Mouse (Mus musculus) midbrain, embryonic 10.5 days (tissue): ENCODE results near the gene Rnf217. TPM values are rescaled to one million over a fixed set of nuclear protein-coding genes. Genes with fewer than 3 reads are reported as not detected.
A peak's percentile ranks its signal among the peaks of the same experiment; 100 is the strongest.

Source experiments
- DNase-seq: peaks from one replicate; pipeline ENCODE4 v3.0.0-alpha.2; 2017; ENCODE audit warnings: low spot score
- H3K27ac ChIP-seq: fragments of 300-500 bp; sonication (generic); replicated peaks from 2 replicates; pipeline ENCODE4 v1.5.1; 2016; ENCODE audit warnings: mild to moderate bottlenecking
- H3K27me3 ChIP-seq: fragments of 300-500 bp; sonication (generic); 2 replicates; pipeline ENCODE4 v1.6.1; 2016; ENCODE audit warnings: low read depth, mild to moderate bottlenecking; ENCODE audit not compliant: poor library complexity, severe bottlenecking
- H3K36me3 ChIP-seq: fragments of 300-500 bp; sonication (generic); 2 replicates; pipeline ENCODE4 v1.6.1; 2016; ENCODE audit warnings: mild to moderate bottlenecking, moderate library complexity
- H3K4me1 ChIP-seq: fragments of 300-500 bp; sonication (generic); 2 replicates; pipeline ENCODE4 v1.6.1; 2016
- H3K4me3 ChIP-seq: fragments of 300-500 bp; sonication (generic); 2 replicates; pipeline ENCODE4 v1.5.1; 2016; ENCODE audit warnings: mild to moderate bottlenecking, moderate library complexity
- H3K9me3 ChIP-seq: fragments of 300-500 bp; sonication (generic); replicated peaks from 2 replicates; pipeline ENCODE4 v1.6.1; 2016; ENCODE audit warnings: mild to moderate bottlenecking
- WGBS: fragments of 180-500 bp; shearing (Covaris S2); methylation state at CpG from one replicate; pipeline ENCODE4 v1.1.7; 2016; 5-methylcytosine and 5-hydroxymethylcytosine counted together
- polyA plus RNA-seq: library from polyadenylated mRNA; unstranded; fragments of >200 nt; fragmentation: Nextera tagmentation; extraction: Ambion mirVana; gene quantifications from 2 replicates; pipeline ENCODE4 v1.2.1, GENCODE M21; 2016

The Rnf217 gene
- polyA plus RNA-seq, 1 experiment from 2014 or later: 0.78 TPM

DNA sequence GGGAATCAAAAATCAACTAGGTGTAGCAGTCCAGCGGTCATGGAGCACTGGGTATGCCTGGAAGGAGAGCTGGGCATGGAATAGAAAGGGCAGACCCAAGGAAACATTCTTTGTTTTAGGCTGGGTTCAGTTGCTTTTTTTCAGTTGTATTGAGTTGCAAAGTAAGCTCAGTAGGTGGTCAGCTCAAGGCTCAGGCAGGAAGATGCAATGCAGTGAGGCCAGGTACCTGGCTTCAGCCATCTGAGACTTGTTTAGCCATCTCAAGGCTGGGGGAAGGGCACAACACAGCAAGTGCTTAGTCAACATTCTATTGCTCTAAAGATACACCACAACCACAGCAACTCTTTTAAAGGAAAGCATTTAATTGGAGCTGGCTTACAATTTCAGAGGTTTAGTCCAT, 152.2 kb downstream of the Rnf217 start:
- Histone ChIP-seq H3K9me3 (no peaks in the 10 kb centered on the region), H3K4me3 (no peak overlapping the region), H3K27ac (no peak overlapping the region), H3K36me3 (no peaks in the 10 kb centered on the region), H3K27me3 (no peaks in the 10 kb centered on the region), H3K4me1 (no peaks in the 10 kb centered on the region)
- no peak for DNase-seq
- WGBS: 22% methylated on average over 1 of the region's 1 CpGs

DNA sequence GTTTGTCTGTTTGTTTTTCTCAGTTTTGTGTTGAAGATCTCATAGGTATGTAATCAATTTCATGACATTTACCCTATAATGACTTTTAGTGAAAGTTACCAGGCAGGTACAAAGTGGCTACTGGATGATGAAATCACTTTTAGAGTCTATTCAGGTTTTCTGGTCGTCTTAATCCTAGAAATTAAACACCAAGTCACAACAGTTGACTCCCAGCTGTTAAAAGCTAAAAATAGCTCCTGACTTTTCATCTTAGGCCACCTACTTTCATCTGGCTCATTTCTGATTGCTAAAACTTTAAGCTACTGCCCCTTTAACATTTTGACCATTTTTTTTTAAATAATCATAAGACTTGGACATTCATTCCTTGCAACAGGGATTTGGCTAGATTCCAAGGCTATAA, 161.9 kb downstream of the Rnf217 start:
- 0 out of 2 replicates have a peak, but pooled peaks cover 4% of the 10 kb centered on the region for H3K27me3 ChIP-seq
- no peaks in the 10 kb centered on the region for H3K9me3 ChIP-seq
- no peaks in the 10 kb centered on the region for H3K36me3 ChIP-seq
- 69% methylated on average over 1 of the region's 1 CpGs for WGBS
- H3K27ac ChIP-seq: no peak overlapping the region
- peaks cover 7% of the 10 kb centered on the region for H3K4me1 ChIP-seq
- H3K4me3 ChIP-seq: no peak overlapping the region
- no peak for DNase-seq

DNA sequence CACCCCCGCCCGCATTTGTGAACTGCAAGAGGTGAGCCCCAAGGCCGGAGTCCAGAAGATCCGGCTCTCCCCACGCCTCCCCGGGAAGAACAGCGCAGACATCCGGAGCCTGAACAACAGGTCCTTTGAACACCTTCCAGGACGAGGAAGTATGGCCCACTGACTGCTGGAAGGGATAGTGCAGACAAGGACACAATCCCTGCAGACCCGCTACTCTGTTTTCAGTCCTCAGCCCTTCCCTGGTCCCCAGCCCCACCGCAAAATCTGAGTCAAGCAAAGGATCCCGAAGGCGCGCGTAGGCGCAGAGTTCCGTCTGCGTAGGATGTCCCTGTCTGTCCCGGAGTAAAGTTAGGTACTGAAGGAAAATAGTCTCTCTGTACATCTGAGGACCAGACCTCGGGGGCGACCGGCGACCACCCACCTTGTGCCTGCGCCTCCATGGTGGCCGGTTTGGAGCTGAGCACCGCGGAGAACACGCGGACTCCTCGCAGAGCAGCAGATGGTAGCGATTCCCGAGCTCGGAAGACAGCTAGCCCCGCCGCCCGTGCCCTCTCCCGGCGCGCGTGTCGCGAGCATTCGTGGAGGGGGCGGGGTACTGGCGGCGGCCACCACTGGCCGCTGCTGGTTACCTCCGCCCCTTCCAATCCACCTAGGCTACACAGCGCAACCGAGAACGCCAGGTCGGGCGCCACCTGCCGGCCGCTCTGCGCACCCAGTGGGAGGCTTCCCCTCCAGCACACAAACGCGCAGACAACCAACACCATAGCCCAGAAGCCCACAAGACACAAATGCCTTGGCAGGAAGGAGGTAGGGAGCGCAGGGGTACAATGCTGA, 163.5 kb downstream of the Rnf217 start, which contains the start of gene Tpd52l1:
TSS of gene Tpd52l1 (minus strand) at position 668 of the 834 bp plus-strand sequence.
- WGBS: 1% methylated on average over 59 of the region's 59 CpGs
- Histone ChIP-seq H3K4me1 (peaks cover 7% of the 10 kb centered on the region), H3K27ac (peak within 1 kb of the TSS; percentile 84), H3K9me3 (no peaks in the 10 kb centered on the region), H3K36me3 (no peaks in the 10 kb centered on the region), H3K27me3 (0 out of 2 replicates have a peak, but pooled peaks cover 4% of the 10 kb centered on the region), H3K4me3 (peak within 1 kb of the TSS; percentile 69)
- DNase-seq: peak; percentile 91

DNA sequence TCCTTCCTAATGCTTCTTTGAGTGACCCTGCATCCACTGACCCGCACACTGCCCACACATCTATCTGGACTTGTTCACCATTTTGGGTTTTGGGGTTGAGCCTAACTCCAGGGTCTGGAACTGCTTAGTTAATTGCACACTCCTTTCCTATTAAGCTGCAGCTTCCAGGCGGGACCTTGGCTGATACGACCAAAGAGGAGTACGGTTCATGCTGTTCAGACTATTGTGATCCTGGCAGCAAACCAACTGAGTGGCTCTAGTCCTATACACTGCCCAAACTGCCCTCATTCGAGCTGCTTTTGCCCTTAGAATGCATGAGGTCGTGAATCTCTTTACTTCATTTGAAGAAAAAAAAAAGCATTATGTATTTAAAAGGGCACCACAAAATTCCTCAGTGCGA, 164.8 kb downstream of the Rnf217 start:
- H3K27ac ChIP-seq: no peak overlapping the region
- DNase-seq: no peak
- 75% methylated on average over 7 of the region's 7 CpGs for WGBS
- H3K4me1 ChIP-seq: peaks cover 7% of the 10 kb centered on the region
- H3K9me3 ChIP-seq: no peaks in the 10 kb centered on the region
- H3K4me3 ChIP-seq: no peak overlapping the region
- 0 out of 2 replicates have a peak, but pooled peaks cover 4% of the 10 kb centered on the region for H3K27me3 ChIP-seq
- no peaks in the 10 kb centered on the region for H3K36me3 ChIP-seq

Other genes starting within 250 kb of the Rnf217 start
- gene Tpd52l1, start 163.2 kb downstream of the Rnf217 start, polyA plus RNA-seq: 31.2 and 33.3 TPM in 2 replicates